ENCODE assay signal across 9 mouse cellular contexts in the genomic region with DNA sequence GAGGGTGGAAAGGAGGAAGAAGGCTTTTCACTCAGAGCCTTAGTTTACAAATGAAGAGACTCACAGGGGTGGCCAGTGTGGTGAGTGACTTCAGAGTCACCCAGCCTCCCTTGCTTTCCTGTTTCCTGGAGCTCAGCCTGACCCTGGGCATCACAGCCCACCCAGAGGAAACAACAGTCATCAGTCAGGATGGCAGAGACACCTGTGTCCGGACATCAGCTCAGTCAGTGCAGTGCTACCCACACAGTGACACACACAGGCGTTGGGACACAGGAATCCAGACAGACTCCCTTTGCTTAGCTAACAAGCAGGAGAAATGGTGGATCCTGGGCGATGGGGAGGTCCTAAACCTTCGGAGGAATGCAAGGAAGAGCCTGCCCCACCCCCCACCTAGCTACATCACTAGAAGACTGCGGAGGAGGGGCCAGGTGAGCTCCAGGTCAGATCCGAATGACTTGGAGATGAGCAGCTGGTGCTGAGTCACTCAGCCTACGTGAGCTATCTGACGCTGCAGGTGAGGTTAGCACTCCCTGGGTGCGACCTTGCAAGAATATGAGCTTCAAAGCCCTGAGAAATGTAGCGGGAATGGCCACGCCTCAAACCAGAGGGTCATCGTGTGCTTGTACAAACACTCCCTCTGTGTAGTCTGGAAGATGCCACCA. TPM values are rescaled to one million over a fixed set of nuclear protein-coding genes. Genes with fewer than 3 reads are reported as not detected.
DNase-seq lines count a peak whose midpoint lies in the region; ATAC-seq and TF ChIP-seq lines count a peak whose summit lies in the region.
"Had no signal": no experiment of that assay in that cellular context is flagged by ENCODE, and none has a peak within 500 bp of the region (broad histone marks: within the 10 kb centered on the region; RNA-seq: fewer than 3 reads in every experiment).

No protein-coding gene starts in this region.

- no peaks in the 10 kb centered on the region for H3K9me3 ChIP-seq in intestine, embryonic 14.5 days (ENCODE audit: control insufficient read depth, low read length)
- H3K9me3 ChIP-seq in liver, embryonic 13.5 days (replicated peaks), result no peaks in the 10 kb centered on the region

- H3K36me3 ChIP-seq in intestine, embryonic 14.5 days (ENCODE audit: control insufficient read depth, insufficient read depth, low read length), result no peaks in the 10 kb centered on the region
- no peaks in the 10 kb centered on the region for H3K36me3 ChIP-seq in liver, embryonic 13.5 days

- no peak overlapping the region for H3K4me3 ChIP-seq in intestine, embryonic 14.5 days (ENCODE audit: low read depth, low read length)
- H3K4me3 ChIP-seq in liver, embryonic 13.5 days (replicated peaks), result no peak overlapping the region
- H3K4me3 ChIP-seq in cerebellum, adult 2 months (replicated peaks; ENCODE audit: insufficient read depth, low read depth, low read length), result no peak overlapping the region

- H3K4me1 ChIP-seq in intestine, embryonic 14.5 days (replicated peaks; ENCODE audit: control insufficient read depth, insufficient read depth, low read length), result peaks cover 8% of the 10 kb centered on the region
- peaks cover 25% of the 10 kb centered on the region for H3K4me1 ChIP-seq in liver, embryonic 13.5 days (replicated peaks)
- H3K4me1 ChIP-seq in cerebellum, adult 2 months (ENCODE audit: control insufficient read depth, insufficient read depth, low read length), result peaks cover 7% of the 10 kb centered on the region; the same call in 1 of the 2 replicates

- TF ChIP-seq POLR2A in cerebellum, adult 2 months (IDR thresholded peaks at IDR 0.05; ENCODE audit: borderline replicate concordance, insufficient read depth, low read length), result no peak

- H3K27me3 ChIP-seq in intestine, embryonic 14.5 days (replicated peaks; ENCODE audit: control insufficient read depth, insufficient read depth, low read length), result no peaks in the 10 kb centered on the region
- peaks cover 50% of the 10 kb centered on the region for H3K27me3 ChIP-seq in liver, embryonic 13.5 days
- H3K27me3 ChIP-seq in cerebellum, adult 2 months (ENCODE audit: control insufficient read depth, insufficient read depth, low read length), result no peaks in the 10 kb centered on the region

- peak; percentile 79 for ATAC-seq in intestine, embryonic 14.5 days (replicated peaks; ENCODE audit: low FRiP score, low TSS enrichment, low read depth)
- peak; percentile 34; the same call in 1 of the 2 replicates for ATAC-seq in liver, embryonic 13.5 days (ENCODE audit: low read depth)
- ATAC-seq: inflammation-experienced regulatory T-cells, adult 6 months had no signal

- 7% methylated on average over 12 of the region's 12 CpGs for WGBS in intestine, embryonic 14.5 days
- WGBS in liver, embryonic 13.5 days (ENCODE audit: insufficient replicate concordance), result 25% methylated on average over 12 of the region's 12 CpGs
- 27% methylated on average over 12 of the region's 12 CpGs for WGBS in cerebellum, adult 2 months

- TF ChIP-seq CTCF in cerebellum, adult 2 months (IDR thresholded peaks at IDR 0.05; ENCODE audit: borderline replicate concordance, insufficient read depth, low read depth, low read length), result no peak

- DNase-seq in adrenal gland, postnatal 14 days, result peak; percentile 40
- no peak for DNase-seq in adrenal gland, postnatal 25 days
- peak; percentile 21 for DNase-seq in CD4-positive helper T cell, adult 2 months (ENCODE audit: low read depth, low spot score)
- DNase-seq in intestine, embryonic 14.5 days (ENCODE audit: low spot score), result peak; percentile 66
- DNase-seq in liver, embryonic 13.5 days, result no peak
- DNase-seq in cerebellum, adult 2 months, result no peak
- DNase-seq in right cerebral cortex, postnatal 36 days (ENCODE audit: low spot score in 2 of 2), result no peak
- no peak for DNase-seq in ovary, postnatal 10 days (ENCODE audit: low spot score)

- no peak overlapping the region for H3K9ac ChIP-seq in intestine, embryonic 14.5 days (ENCODE audit: low read length)
- no peak overlapping the region for H3K9ac ChIP-seq in liver, embryonic 13.5 days

- peak overlapping the region; percentile 15; the same call in 1 of the 2 replicates for H3K4me2 ChIP-seq in intestine, embryonic 14.5 days (ENCODE audit: low read length)
- no peak overlapping the region for H3K4me2 ChIP-seq in liver, embryonic 13.5 days

- no peak overlapping the region for H3K27ac ChIP-seq in intestine, embryonic 14.5 days (ENCODE audit: low read depth)
- H3K27ac ChIP-seq in liver, embryonic 13.5 days, result peak overlapping the region; percentile 39
- no peak overlapping the region for H3K27ac ChIP-seq in cerebellum, adult 2 months (ENCODE audit: insufficient read depth, low read length)

RNA-seq across cellular contexts. Expression of gene Ergic1, which starts 12.0 kb away (rescaled TPM):
- 126 and 143 TPM in 2 replicates for total RNA-seq in adrenal gland, postnatal 14 days (2021)
- 138 and 168 TPM in 2 replicates for total RNA-seq in adrenal gland, postnatal 25 days (2021)
- polyA plus RNA-seq in intestine, embryonic 14.5 days (2014; fragmentation: Nextera tagmentation; extraction: Ambion mirVana), result 135 and 136 TPM in 2 replicates
- 35.2 and 37.0 TPM in 2 replicates for polyA plus RNA-seq in liver, embryonic 13.5 days (2015; fragmentation: Nextera tagmentation; extraction: Ambion mirVana)
- 137 and 148 TPM in 2 replicates for polyA plus RNA-seq in cerebellum, adult 2 months (2012; rRNA removed)

RNA-seq across cellular contexts. Expression of gene Dusp1, which starts 12.6 kb away (rescaled TPM):
- 56.6 and 66.3 TPM in 2 replicates for total RNA-seq in adrenal gland, postnatal 14 days (2021)
- 30.8 and 37.8 TPM in 2 replicates for total RNA-seq in adrenal gland, postnatal 25 days (2021)
- 14.5 and 17.0 TPM in 2 replicates for polyA plus RNA-seq in intestine, embryonic 14.5 days (2014; fragmentation: Nextera tagmentation; extraction: Ambion mirVana)
- polyA plus RNA-seq in liver, embryonic 13.5 days (2015; fragmentation: Nextera tagmentation; extraction: Ambion mirVana), result 22.2 and 27.8 TPM in 2 replicates
- polyA plus RNA-seq in cerebellum, adult 2 months (2012; rRNA removed), result 62.5 and 67.1 TPM in 2 replicates

Comparison
In these comparisons a context has a peak if more than half of its experiments do, and no peak if none do; other contexts are left out.
1. DNase-seq: peak in adrenal gland, postnatal 14 days (single experiment), CD4-positive helper T cell, adult 2 months (single experiment) and intestine, embryonic 14.5 days (single experiment); none in adrenal gland, postnatal 25 days (single experiment), liver, embryonic 13.5 days (single experiment), cerebellum, adult 2 months (0 of 2), right cerebral cortex, postnatal 36 days (0 of 2) and ovary, postnatal 10 days (single experiment).